Comparison of ENCODE assay signal across 21 mouse cellular contexts in genomic region chr2:165525609-165526008, GRCm38 (mm10). TPM values are rescaled to one million over a fixed set of nuclear protein-coding genes. Genes with fewer than 3 reads are reported as not detected.
DNase-seq lines count a peak whose midpoint lies in the region; ATAC-seq and TF ChIP-seq lines count a peak whose summit lies in the region.
"Had no signal": no experiment of that assay in that cellular context is flagged by ENCODE, and none has a peak within 500 bp of the region (broad histone marks: within the 10 kb centered on the region; RNA-seq: fewer than 3 reads in every experiment).

No protein-coding gene starts in this region.

- no peaks in the 10 kb centered on the region for H3K27me3 ChIP-seq in forebrain, postnatal 0 days (ENCODE audit: insufficient read depth, low read length)
- no peaks in the 10 kb centered on the region for H3K27me3 ChIP-seq in forebrain, embryonic 16.5 days (replicated peaks; ENCODE audit: control insufficient read depth, insufficient read depth, low read length)
- H3K27me3 ChIP-seq in kidney, embryonic 15.5 days: no peaks in the 10 kb centered on the region
- no peaks in the 10 kb centered on the region for H3K27me3 ChIP-seq in thymus, adult 2 months (ENCODE audit: control insufficient read depth, insufficient read depth, low read length)
- H3K27me3 ChIP-seq in stomach, postnatal 0 days (ENCODE audit: control insufficient read depth, insufficient read depth, low read length): no peaks in the 10 kb centered on the region
- H3K27me3 ChIP-seq: forebrain, embryonic 15.5 days; lung, embryonic 15.5 days; neural tube, embryonic 12.5 days had no signal

- 53% methylated on average over 4 of the region's 4 CpGs for WGBS in forebrain, postnatal 0 days
- WGBS in forebrain, embryonic 16.5 days: 48% methylated on average over 4 of the region's 4 CpGs
- 50% methylated on average over 4 of the region's 4 CpGs for WGBS in kidney, embryonic 15.5 days
- 37% methylated on average over 4 of the region's 4 CpGs for WGBS in thymus, adult 2 months
- 51% methylated on average over 4 of the region's 4 CpGs for WGBS in stomach, postnatal 0 days

- no peak overlapping the region for H3K4me2 ChIP-seq in forebrain, postnatal 0 days (ENCODE audit: low read depth)
- H3K4me2 ChIP-seq in forebrain, embryonic 16.5 days (ENCODE audit: low read length): no peak overlapping the region
- H3K4me2 ChIP-seq in kidney, embryonic 15.5 days: no peak overlapping the region
- H3K4me2 ChIP-seq in stomach, postnatal 0 days (replicated peaks; ENCODE audit: low read depth): no peak overlapping the region
- H3K4me2 ChIP-seq: forebrain, embryonic 15.5 days; hindbrain, embryonic 12.5 days; liver, embryonic 12.5 days; lung, embryonic 15.5 days; neural tube, embryonic 12.5 days had no signal

- H3K9ac ChIP-seq in forebrain, postnatal 0 days: no peak overlapping the region
- no peak overlapping the region for H3K9ac ChIP-seq in forebrain, embryonic 16.5 days (replicated peaks; ENCODE audit: low read depth, low read length)
- no peak overlapping the region for H3K9ac ChIP-seq in kidney, embryonic 15.5 days
- no peak overlapping the region for H3K9ac ChIP-seq in stomach, postnatal 0 days (ENCODE audit: low read length)
- H3K9ac ChIP-seq: forebrain, embryonic 15.5 days; hindbrain, embryonic 12.5 days; liver, embryonic 12.5 days; lung, embryonic 15.5 days; neural tube, embryonic 12.5 days had no signal

- H3K27ac ChIP-seq in forebrain, postnatal 0 days (ENCODE audit: low read depth, low read length): no peak overlapping the region
- no peak overlapping the region for H3K27ac ChIP-seq in forebrain, embryonic 16.5 days (ENCODE audit: low read length)
- H3K27ac ChIP-seq in kidney, embryonic 15.5 days: no peak overlapping the region
- H3K27ac ChIP-seq in thymus, adult 2 months (ENCODE audit: control insufficient read depth, insufficient read depth, low read length): no peak overlapping the region
- no peak overlapping the region for H3K27ac ChIP-seq in stomach, postnatal 0 days (replicated peaks)
- H3K27ac ChIP-seq: embryonic facial prominence, embryonic 10.5 days; forebrain, embryonic 15.5 days; hindbrain, embryonic 12.5 days; liver, embryonic 12.5 days; lung, embryonic 15.5 days; neural tube, embryonic 12.5 days had no signal

- no peak for ATAC-seq in forebrain, postnatal 0 days
- ATAC-seq in forebrain, embryonic 16.5 days: no peak
- no peak for ATAC-seq in kidney, embryonic 15.5 days (replicated peaks; ENCODE audit: low FRiP score)
- no peak for ATAC-seq in stomach, postnatal 0 days (ENCODE audit: low FRiP score, low TSS enrichment)
- ATAC-seq in megakaryocyte progenitor cell, adult 5-6 weeks (replicated peaks; ENCODE audit: poor library complexity): no peak
- ATAC-seq: forebrain, embryonic 15.5 days; liver, embryonic 12.5 days had no signal

- H3K4me1 ChIP-seq in forebrain, postnatal 0 days (ENCODE audit: insufficient read depth): no peaks in the 10 kb centered on the region
- no peaks in the 10 kb centered on the region for H3K4me1 ChIP-seq in forebrain, embryonic 16.5 days (replicated peaks; ENCODE audit: control insufficient read depth, insufficient read depth, low read length)
- no peaks in the 10 kb centered on the region for H3K4me1 ChIP-seq in kidney, embryonic 15.5 days
- no peaks in the 10 kb centered on the region; the same call in 1 of the 2 replicates for H3K4me1 ChIP-seq in thymus, adult 2 months (replicated peaks; ENCODE audit: control insufficient read depth, insufficient read depth, low read length)
- no peaks in the 10 kb centered on the region for H3K4me1 ChIP-seq in stomach, postnatal 0 days (replicated peaks; ENCODE audit: control insufficient read depth, insufficient read depth)
- H3K4me1 ChIP-seq: forebrain, embryonic 15.5 days; liver, embryonic 12.5 days; lung, embryonic 15.5 days had no signal

- no peak for TF ChIP-seq EP300 in stomach, postnatal 0 days (optimal IDR thresholded peaks at IDR 0.05)

- H3K4me3 ChIP-seq in forebrain, postnatal 0 days (ENCODE audit: low read depth, low read length): no peak overlapping the region
- no peak overlapping the region for H3K4me3 ChIP-seq in forebrain, embryonic 16.5 days (replicated peaks; ENCODE audit: low read length)
- no peak overlapping the region for H3K4me3 ChIP-seq in kidney, embryonic 15.5 days (replicated peaks)
- no peak overlapping the region for H3K4me3 ChIP-seq in thymus, adult 2 months (ENCODE audit: control insufficient read depth, insufficient read depth, low read length)
- H3K4me3 ChIP-seq in stomach, postnatal 0 days (ENCODE audit: low read depth, low read length): no peak overlapping the region
- H3K4me3 ChIP-seq: embryonic facial prominence, embryonic 10.5 days; forebrain, embryonic 15.5 days; hindbrain, embryonic 12.5 days; liver, embryonic 12.5 days; lung, embryonic 15.5 days; megakaryocyte, embryonic 14.5 days; neural tube, embryonic 12.5 days had no signal

- TF ChIP-seq POLR2A in thymus, adult 2 months (IDR thresholded peaks at IDR 0.05; ENCODE audit: control insufficient read depth, extremely low read depth, insufficient read depth, low read length, poor library complexity): no peak

- no peak for DNase-seq in forebrain, postnatal 0 days
- peak; percentile 28 for DNase-seq in kidney, postnatal 10 days
- DNase-seq in thymus, adult 2 months: peak; percentile 8
- DNase-seq in thymus, adult 18-20 months: no peak
- no peak for DNase-seq in stomach, postnatal 0 days (ENCODE audit: low spot score)
- DNase-seq: adrenal gland, adult 2 months; cerebellum, adult 11 months; heart, adult 18-20 months; kidney, adult 18-20 months had no signal

- H3K36me3 ChIP-seq in forebrain, postnatal 0 days (ENCODE audit: insufficient read depth): no peaks in the 10 kb centered on the region
- H3K36me3 ChIP-seq in forebrain, embryonic 16.5 days (ENCODE audit: control insufficient read depth, insufficient read depth): no peaks in the 10 kb centered on the region
- H3K36me3 ChIP-seq in kidney, embryonic 15.5 days: no peaks in the 10 kb centered on the region
- H3K36me3 ChIP-seq in thymus, adult 2 months (ENCODE audit: control insufficient read depth, insufficient read depth, low read length): no peaks in the 10 kb centered on the region
- H3K36me3 ChIP-seq in stomach, postnatal 0 days (ENCODE audit: control insufficient read depth, insufficient read depth, low read length): no peaks in the 10 kb centered on the region
- H3K36me3 ChIP-seq: embryonic facial prominence, embryonic 10.5 days; forebrain, embryonic 15.5 days; hindbrain, embryonic 12.5 days; liver, embryonic 12.5 days; lung, embryonic 15.5 days; neural tube, embryonic 12.5 days had no signal

- H3K9me3 ChIP-seq in forebrain, postnatal 0 days (ENCODE audit: low read length): no peaks in the 10 kb centered on the region
- no peaks in the 10 kb centered on the region for H3K9me3 ChIP-seq in forebrain, embryonic 16.5 days (ENCODE audit: control insufficient read depth, low read length)
- no peaks in the 10 kb centered on the region for H3K9me3 ChIP-seq in kidney, embryonic 15.5 days (replicated peaks)
- H3K9me3 ChIP-seq in stomach, postnatal 0 days (ENCODE audit: control insufficient read depth, low read length): no peaks in the 10 kb centered on the region
- H3K9me3 ChIP-seq: forebrain, embryonic 15.5 days; hindbrain, embryonic 12.5 days; liver, embryonic 12.5 days; lung, embryonic 15.5 days; neural tube, embryonic 12.5 days had no signal

- TF ChIP-seq CTCF in forebrain, postnatal 0 days (IDR thresholded peaks at IDR 0.05; ENCODE audit: low read depth): peak; percentile 45
- TF ChIP-seq CTCF in thymus, adult 2 months (IDR thresholded peaks at IDR 0.05; ENCODE audit: borderline replicate concordance, control insufficient read depth, extremely low read depth, insufficient read depth, low read length, poor library complexity): no peak
- TF ChIP-seq CTCF in stomach, postnatal 0 days (IDR thresholded peaks at IDR 0.05; ENCODE audit: low read depth): peak; percentile 52

RNA-seq across cellular contexts. Expression of gene Slc2a10, which starts 22.0 kb away (rescaled TPM):
- total RNA-seq in forebrain, postnatal 0 days (2014; rRNA removed): 0.62 and 2.1 TPM in 2 replicates
- 0.84 and 2.1 TPM in 2 replicates for polyA plus RNA-seq in forebrain, postnatal 0 days (2015; fragmentation: Nextera tagmentation; extraction: Ambion mirVana)
- polyA plus RNA-seq in forebrain, embryonic 16.5 days (2015; fragmentation: Nextera tagmentation; extraction: Ambion mirVana): 2.5 and 2.8 TPM in 2 replicates
- 6.9 and 7.2 TPM in 2 replicates for polyA plus RNA-seq in kidney, embryonic 15.5 days (2015; fragmentation: Nextera tagmentation; extraction: Ambion mirVana)
- polyA plus RNA-seq in thymus, adult 2 months (2012; rRNA removed): 0.75 and 1.00 TPM in 2 replicates
- 10.1 and 10.7 TPM in 2 replicates for polyA plus RNA-seq in stomach, postnatal 0 days (2015; fragmentation: Nextera tagmentation; extraction: Ambion mirVana)
- 0.05 and 0.12 TPM in 2 replicates for total RNA-seq in megakaryocyte progenitor cell, adult 5-6 weeks (2015)
- total RNA-seq in megakaryocyte progenitor cell, adult 5-6 weeks (2017): 0.21 and 0.57 TPM in 2 replicates
- total RNA-seq: monocyte, adult 5-6 weeks had no signal

RNA-seq across cellular contexts. Expression of gene Trp53rka, which starts 32.5 kb away (rescaled TPM):
- 44.0 and 54.6 TPM in 2 replicates for total RNA-seq in forebrain, postnatal 0 days (2014; rRNA removed)
- polyA plus RNA-seq in forebrain, postnatal 0 days (2015; fragmentation: Nextera tagmentation; extraction: Ambion mirVana): 31.8 and 36.8 TPM in 2 replicates
- 44.7 and 44.8 TPM in 2 replicates for polyA plus RNA-seq in forebrain, embryonic 16.5 days (2015; fragmentation: Nextera tagmentation; extraction: Ambion mirVana)
- 36.3 and 37.2 TPM in 2 replicates for polyA plus RNA-seq in kidney, embryonic 15.5 days (2015; fragmentation: Nextera tagmentation; extraction: Ambion mirVana)
- polyA plus RNA-seq in thymus, adult 2 months (2012; rRNA removed): 32.2 and 34.8 TPM in 2 replicates
- 19.7 and 21.3 TPM in 2 replicates for polyA plus RNA-seq in stomach, postnatal 0 days (2015; fragmentation: Nextera tagmentation; extraction: Ambion mirVana)
- total RNA-seq in megakaryocyte progenitor cell, adult 5-6 weeks (2015): 6.7 and 9.4 TPM in 2 replicates
- total RNA-seq in megakaryocyte progenitor cell, adult 5-6 weeks (2017): 7.6 and 8.6 TPM in 2 replicates

RNA-seq across cellular contexts. Expression of gene Slc13a3, which starts 52.6 kb away (rescaled TPM):
- total RNA-seq in forebrain, postnatal 0 days (2014; rRNA removed): 12.7 and 24.3 TPM in 2 replicates
- polyA plus RNA-seq in forebrain, postnatal 0 days (2015; fragmentation: Nextera tagmentation; extraction: Ambion mirVana): 14.4 and 18.0 TPM in 2 replicates
- 6.5 and 9.7 TPM in 2 replicates for polyA plus RNA-seq in forebrain, embryonic 16.5 days (2015; fragmentation: Nextera tagmentation; extraction: Ambion mirVana)
- 2.6 and 3.4 TPM in 2 replicates for polyA plus RNA-seq in kidney, embryonic 15.5 days (2015; fragmentation: Nextera tagmentation; extraction: Ambion mirVana)
- 2.1 and 2.2 TPM in 2 replicates for polyA plus RNA-seq in thymus, adult 2 months (2012; rRNA removed)
- 0.34 and 0.64 TPM in 2 replicates for polyA plus RNA-seq in stomach, postnatal 0 days (2015; fragmentation: Nextera tagmentation; extraction: Ambion mirVana)
- total RNA-seq in megakaryocyte progenitor cell, adult 5-6 weeks (2015): 0.15 TPM in 1 of 2 replicates, not detected in the other
- 0.08 TPM in 1 of 2 replicates, not detected in the other for total RNA-seq in megakaryocyte progenitor cell, adult 5-6 weeks (2017)
- total RNA-seq: monocyte, adult 5-6 weeks had no signal
- polyA plus RNA-seq: limb, embryonic 11.5 days had no signal

Comparison
In these comparisons a context has a peak if more than half of its experiments do, and no peak if none do; other contexts are left out.
1. DNase-seq: peak in kidney, postnatal 10 days (single experiment) and thymus, adult 2 months (single experiment); none in forebrain, postnatal 0 days (single experiment), thymus, adult 18-20 months (0 of 2) and stomach, postnatal 0 days (single experiment).